Mouse (Mus musculus): ENCODE measurements around the gene H2-M2. TPM values are rescaled to one million over a fixed set of nuclear protein-coding genes. Genes with fewer than 3 reads are reported as not detected.
"Not testable (repeated sequence)": the region's sequence is repeated elsewhere in the genome, so short reads cannot be mapped to it uniquely, and the experiment has no call there.

The H2-M2 gene
- 0.80 and 0.93 TPM in 2 replicates for polyA plus RNA-seq (2012; rRNA removed)

- H3K36me3 ChIP-seq (ENCODE audit: control insufficient read depth, insufficient read depth, low read length), result no peaks in the 10 kb centered on the region
- no peaks in the 10 kb centered on the region for H3K4me1 ChIP-seq (ENCODE audit: control insufficient read depth, insufficient read depth, insufficient read length, low read length)
- H3K4me3 ChIP-seq (ENCODE audit: low read depth, low read length), result no peak within 1 kb of the TSS
- no peaks in the 10 kb centered on the region for H3K27me3 ChIP-seq (ENCODE audit: control insufficient read depth, insufficient read depth, low read length)
- no peak for TF ChIP-seq POLR2A (IDR thresholded peaks at IDR 0.05; ENCODE audit: low read depth, low read length)
- TF ChIP-seq CTCF (IDR thresholded peaks at IDR 0.05; ENCODE audit: extremely low read depth, insufficient read length, insufficient replicate concordance, low read depth, low read length), result no peak
- H3K27ac ChIP-seq (ENCODE audit: insufficient read depth, low read depth, low read length), result no peak within 1 kb of the TSS
- 54% methylated on average over 2 of the region's 2 CpGs for WGBS
These were observed at the start of gene H2-M2 for GRCm38 (mm10) chr17:37483452-37483851. Gene H2-M2, minus strand, starts transcription at chr17:37483552.

DNA sequence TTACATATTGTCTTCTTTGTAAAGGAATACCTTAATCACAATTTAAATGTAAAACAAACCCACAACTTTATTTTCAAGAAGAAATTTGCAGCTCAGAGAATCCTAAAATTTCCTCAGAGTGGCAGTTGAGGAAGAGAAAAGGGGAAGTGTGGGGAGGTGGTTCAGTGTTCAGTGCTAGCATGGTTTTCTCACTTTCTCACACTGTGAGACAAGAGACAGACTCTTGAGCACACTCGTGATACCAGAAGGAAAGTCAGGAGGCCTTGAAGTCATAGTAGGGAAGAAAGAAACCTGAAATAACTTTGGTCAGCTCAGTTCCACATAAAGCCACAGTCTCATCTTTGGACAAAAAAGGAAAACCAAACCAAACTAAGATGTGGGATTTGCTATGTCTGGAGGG, 42.1 kb upstream of the H2-M2 start:
- not testable (repeated sequence) for H3K36me3 ChIP-seq (ENCODE audit: control insufficient read depth, insufficient read depth, low read length); H3K27ac ChIP-seq (ENCODE audit: insufficient read depth, low read depth, low read length); H3K4me1 ChIP-seq (ENCODE audit: control insufficient read depth, insufficient read depth, insufficient read length, low read length); H3K27me3 ChIP-seq (ENCODE audit: control insufficient read depth, insufficient read depth, low read length); H3K4me3 ChIP-seq (ENCODE audit: low read depth, low read length)
- 56% methylated on average over 1 of the region's 1 CpGs for WGBS

DNA sequence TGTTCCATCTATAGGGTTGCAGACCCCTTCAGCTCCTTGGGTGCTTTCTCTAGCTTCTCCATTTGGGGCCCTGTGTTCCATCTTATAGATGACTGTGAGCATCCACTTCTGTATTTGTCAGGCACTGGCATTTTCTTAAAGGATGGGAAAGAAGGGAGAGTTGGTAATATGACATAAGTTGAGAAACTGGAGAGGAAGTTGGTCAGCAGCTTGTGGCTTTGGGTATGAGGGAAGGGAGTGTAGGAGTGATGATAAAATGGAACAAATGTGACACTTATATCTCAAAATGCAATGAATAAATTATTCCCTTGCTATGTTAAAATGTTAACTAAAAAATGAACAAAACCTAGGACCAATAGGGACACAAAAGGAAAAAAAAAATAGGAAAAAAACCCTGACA, 41.3 kb upstream of the H2-M2 start:
- H3K27ac ChIP-seq (ENCODE audit: insufficient read depth, low read depth, low read length); H3K36me3 ChIP-seq (ENCODE audit: control insufficient read depth, insufficient read depth, low read length); H3K4me3 ChIP-seq (ENCODE audit: low read depth, low read length); H3K27me3 ChIP-seq (ENCODE audit: control insufficient read depth, insufficient read depth, low read length); H3K4me1 ChIP-seq (ENCODE audit: control insufficient read depth, insufficient read depth, insufficient read length, low read length): not testable (repeated sequence)

DNA sequence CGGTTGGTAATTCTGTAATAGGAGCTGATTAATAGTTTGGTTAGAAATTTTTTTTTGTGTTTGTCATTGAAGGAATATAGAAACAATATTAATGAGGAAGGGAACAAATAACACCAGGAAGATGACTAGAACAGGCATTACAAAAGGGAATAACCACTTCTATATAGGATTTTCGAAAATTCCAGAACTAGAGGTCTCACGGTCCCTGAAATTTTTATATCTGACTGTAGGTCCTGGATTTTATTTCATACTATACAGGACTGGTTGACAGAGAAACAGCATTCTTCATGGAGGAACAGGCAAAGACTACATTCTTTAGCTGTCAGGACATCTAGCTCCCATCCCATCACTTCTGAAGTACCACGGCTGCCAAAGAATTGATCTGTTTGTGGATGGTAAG, 24.4 kb upstream of the H2-M2 start, which contains the start of gene Olfr111:
Gene Olfr111, plus strand, starts transcription at position 301 of the 400 bp plus-strand sequence.
- no peaks in the 10 kb centered on the region for H3K4me1 ChIP-seq (ENCODE audit: control insufficient read depth, insufficient read depth, insufficient read length, low read length)
- H3K4me3 ChIP-seq (ENCODE audit: low read depth, low read length), result no peak within 1 kb of the TSS
- H3K27ac ChIP-seq (ENCODE audit: insufficient read depth, low read depth, low read length), result no peak within 1 kb of the TSS
- H3K36me3 ChIP-seq (ENCODE audit: control insufficient read depth, insufficient read depth, low read length), result no peaks in the 10 kb centered on the region
- TF ChIP-seq CTCF (IDR thresholded peaks at IDR 0.05; ENCODE audit: extremely low read depth, insufficient read length, insufficient replicate concordance, low read depth, low read length), result no peak
- TF ChIP-seq POLR2A (IDR thresholded peaks at IDR 0.05; ENCODE audit: low read depth, low read length), result no peak
- 91% methylated on average over 4 of the region's 4 CpGs for WGBS
- no peaks in the 10 kb centered on the region for H3K27me3 ChIP-seq (ENCODE audit: control insufficient read depth, insufficient read depth, low read length)

DNA sequence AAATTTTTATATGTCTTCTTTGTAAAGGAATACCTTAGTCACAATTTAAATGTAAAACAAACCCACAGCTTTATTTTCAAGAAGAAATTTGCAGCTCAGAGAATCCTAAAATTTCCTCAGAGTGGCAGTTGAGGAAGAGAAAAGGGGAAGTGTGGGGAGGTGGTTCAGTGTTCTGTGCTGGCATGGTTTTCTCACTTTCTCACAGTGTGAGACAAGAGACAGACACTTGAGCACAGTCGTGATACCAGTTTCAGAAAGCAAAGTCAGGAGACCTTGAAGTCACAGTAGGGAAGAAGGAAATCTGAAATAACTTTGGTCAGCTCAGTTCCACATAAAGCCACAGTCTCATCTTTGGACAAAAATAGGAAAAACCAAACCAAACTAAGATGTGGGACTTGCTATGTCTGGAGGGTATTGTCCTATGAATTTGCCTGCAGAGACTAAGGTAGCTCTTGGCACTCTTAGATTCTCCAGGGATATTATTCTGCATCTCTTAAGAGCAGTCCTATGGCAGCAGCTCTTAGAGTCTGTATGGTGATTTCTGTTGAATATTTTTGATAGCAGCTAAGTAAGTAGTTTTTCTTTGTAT, 8.7 kb upstream of the H2-M2 start, which contains the start of gene Olfr110:
Gene Olfr110, plus strand, starts transcription at position 539 of the 589 bp plus-strand sequence.
- Histone ChIP-seq H3K27me3 (ENCODE audit: control insufficient read depth, insufficient read depth, low read length) (no peaks in the 10 kb centered on the region), H3K4me3 (ENCODE audit: low read depth, low read length) (no peak within 1 kb of the TSS), H3K36me3 (ENCODE audit: control insufficient read depth, insufficient read depth, low read length) (no peaks in the 10 kb centered on the region), H3K27ac (ENCODE audit: insufficient read depth, low read depth, low read length) (no peak within 1 kb of the TSS), H3K4me1 (ENCODE audit: control insufficient read depth, insufficient read depth, insufficient read length, low read length) (no peaks in the 10 kb centered on the region)
- no peak for TF ChIP-seq CTCF (IDR thresholded peaks at IDR 0.05; ENCODE audit: extremely low read depth, insufficient read length, insufficient replicate concordance, low read depth, low read length)
- TF ChIP-seq POLR2A (IDR thresholded peaks at IDR 0.05; ENCODE audit: low read depth, low read length), result no peak
- 53% methylated on average over 1 of the region's 1 CpGs for WGBS

- 88% methylated on average over 1 of the region's 1 CpGs for WGBS
- Histone ChIP-seq H3K27ac (ENCODE audit: insufficient read depth, low read depth, low read length) (no peak within 1 kb of the TSS), H3K4me3 (ENCODE audit: low read depth, low read length) (no peak within 1 kb of the TSS), H3K4me1 (ENCODE audit: control insufficient read depth, insufficient read depth, insufficient read length, low read length) (no peaks in the 10 kb centered on the region), H3K27me3 (ENCODE audit: control insufficient read depth, insufficient read depth, low read length) (no peaks in the 10 kb centered on the region), H3K36me3 (ENCODE audit: control insufficient read depth, insufficient read depth, low read length) (no peaks in the 10 kb centered on the region)
- no peak for TF ChIP-seq CTCF (IDR thresholded peaks at IDR 0.05; ENCODE audit: extremely low read depth, insufficient read length, insufficient replicate concordance, low read depth, low read length)
- TF ChIP-seq POLR2A (IDR thresholded peaks at IDR 0.05; ENCODE audit: low read depth, low read length), result no peak
These were observed 24.7 kb downstream of the H2-M2 start, which contains the start of gene Olfr109 for GRCm38 (mm10) chr17:37458616-37459015. Gene Olfr109, plus strand, starts transcription at chr17:37458916.

DNA sequence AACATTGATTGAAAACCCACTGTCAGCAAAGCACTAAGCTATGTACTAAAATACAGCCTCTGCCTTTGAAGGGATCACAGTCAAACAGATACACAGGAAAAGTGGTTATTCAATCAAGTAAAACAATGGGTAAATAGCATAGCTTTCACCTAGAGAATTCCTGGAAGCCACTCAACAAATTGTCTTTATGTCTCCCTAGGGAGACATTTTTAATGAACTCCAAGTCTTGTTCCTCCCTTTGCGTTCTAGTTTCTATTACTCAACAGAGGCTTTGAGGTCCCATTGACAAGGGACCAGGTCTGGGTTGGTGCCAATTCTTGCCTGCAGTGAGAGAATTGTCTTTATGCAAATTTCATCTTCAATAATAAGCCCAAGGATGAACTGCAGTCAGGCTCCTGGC, 38.2 kb downstream of the H2-M2 start, which contains the start of gene Olfr108:
Gene Olfr108, plus strand, starts transcription at position 301 of the 400 bp plus-strand sequence.
- no peaks in the 10 kb centered on the region for H3K4me1 ChIP-seq (ENCODE audit: control insufficient read depth, insufficient read depth, insufficient read length, low read length)
- H3K27me3 ChIP-seq (ENCODE audit: control insufficient read depth, insufficient read depth, low read length), result no peaks in the 10 kb centered on the region
- TF ChIP-seq CTCF (IDR thresholded peaks at IDR 0.05; ENCODE audit: extremely low read depth, insufficient read length, insufficient replicate concordance, low read depth, low read length) (no peak), POLR2A (IDR thresholded peaks at IDR 0.05; ENCODE audit: low read depth, low read length) (no peak)
- 88% methylated on average over 1 of the region's 1 CpGs for WGBS
- H3K4me3 ChIP-seq (ENCODE audit: low read depth, low read length), result no peak within 1 kb of the TSS
- H3K36me3 ChIP-seq (ENCODE audit: control insufficient read depth, insufficient read depth, low read length), result no peaks in the 10 kb centered on the region
- no peak within 1 kb of the TSS for H3K27ac ChIP-seq (ENCODE audit: insufficient read depth, low read depth, low read length)

Other genes starting within 250 kb of the H2-M2 start
- not detected in 2 replicates for gene Olfr97, start 246.2 kb downstream of the H2-M2 start, polyA plus RNA-seq (2012; rRNA removed)
- not detected in 2 replicates for gene Olfr98, start 219.8 kb downstream of the H2-M2 start, polyA plus RNA-seq (2012; rRNA removed)
- 3.1 and 4.0 TPM in 2 replicates for gene H2-M3, start 213.3 kb downstream of the H2-M2 start, polyA plus RNA-seq (2012; rRNA removed)
- not detected in 2 replicates for gene Olfr99, start 200.1 kb downstream of the H2-M2 start, polyA plus RNA-seq (2012; rRNA removed)
- gene Olfr101, start 179.2 kb downstream of the H2-M2 start, polyA plus RNA-seq (2012; rRNA removed), result not detected in 2 replicates
- gene Olfr102, start 166.5 kb downstream of the H2-M2 start, polyA plus RNA-seq (2012; rRNA removed), result not detected in 2 replicates
- not detected in 2 replicates for gene Olfr103, start 143.9 kb downstream of the H2-M2 start, polyA plus RNA-seq (2012; rRNA removed)
- not detected in 2 replicates for gene Olfr104-ps, start 124.0 kb downstream of the H2-M2 start, polyA plus RNA-seq (2012; rRNA removed)
- gene Olfr105-ps, start 104.5 kb downstream of the H2-M2 start, polyA plus RNA-seq (2012; rRNA removed), result not detected in 2 replicates
- not detected in 2 replicates for gene Olfr106-ps, start 93.2 kb downstream of the H2-M2 start, polyA plus RNA-seq (2012; rRNA removed)
- not detected in 2 replicates for gene Olfr107, start 84.3 kb downstream of the H2-M2 start, polyA plus RNA-seq (2012; rRNA removed)
- not detected in 2 replicates for gene Olfr108, start 38.1 kb downstream of the H2-M2 start, polyA plus RNA-seq (2012; rRNA removed)
- gene Olfr109, start 24.6 kb downstream of the H2-M2 start, polyA plus RNA-seq (2012; rRNA removed), result not detected in 2 replicates
- not detected in 2 replicates for gene Olfr110, start 8.9 kb upstream of the H2-M2 start, polyA plus RNA-seq (2012; rRNA removed)
- not detected in 2 replicates for gene Olfr111, start 24.5 kb upstream of the H2-M2 start, polyA plus RNA-seq (2012; rRNA removed)
- not detected in 2 replicates for gene Olfr112, start 85.9 kb upstream of the H2-M2 start, polyA plus RNA-seq (2012; rRNA removed)
- not detected in 2 replicates for gene Olfr113, start 94.1 kb upstream of the H2-M2 start, polyA plus RNA-seq (2012; rRNA removed)
- not detected in 2 replicates for gene Olfr114, start 109.2 kb upstream of the H2-M2 start, polyA plus RNA-seq (2012; rRNA removed)
- not detected in 2 replicates for gene Olfr115, start 143.6 kb upstream of the H2-M2 start, polyA plus RNA-seq (2012; rRNA removed)
- gene Olfr116, start 143.6 kb upstream of the H2-M2 start, polyA plus RNA-seq (2012; rRNA removed), result not detected in 2 replicates
- gene Olfr117, start 180.2 kb upstream of the H2-M2 start, polyA plus RNA-seq (2012; rRNA removed), result not detected in 2 replicates
- gene Olfr118, start 183.4 kb upstream of the H2-M2 start, polyA plus RNA-seq (2012; rRNA removed), result not detected in 2 replicates
- gene Olfr119, start 213.0 kb upstream of the H2-M2 start, polyA plus RNA-seq (2012; rRNA removed), result not detected in 2 replicates
- gene Olfr120, start 238.3 kb upstream of the H2-M2 start, polyA plus RNA-seq (2012; rRNA removed), result not detected in 2 replicates

Measured in small intestine, adult 2 months (tissue).